Mouse (Mus musculus): Measurements from ENCODE around the gene Gm14525. TPM values are rescaled to one million over a fixed set of nuclear protein-coding genes. Genes with fewer than 3 reads are reported as not detected.
"Not testable (repeated sequence)": the region's sequence is repeated elsewhere in the genome, so short reads cannot be mapped to it uniquely, and the experiment has no call there.

The Gm14525 gene
- not detected in 2 replicates for polyA plus RNA-seq (2014; fragmentation: Nextera tagmentation; extraction: Ambion mirVana)

GRCm38 (mm10) chrX:26702538-26702937 is at the start of gene Gm14525:
Gm14525 (minus strand) TSS chrX:26702638.
- WGBS, result 75% methylated on average over 1 of the region's 5 CpGs
- ATAC-seq (ENCODE audit: low FRiP score); H3K4me2 ChIP-seq; H3K27ac ChIP-seq (ENCODE audit: low read depth, low read length); H3K27me3 ChIP-seq (ENCODE audit: control insufficient read depth, insufficient read depth, low read length); H3K4me1 ChIP-seq (ENCODE audit: control insufficient read depth, insufficient read depth, low read length); H3K4me3 ChIP-seq (ENCODE audit: low read depth, low read length); H3K9me3 ChIP-seq (ENCODE audit: control insufficient read depth, low read length); H3K9ac ChIP-seq (ENCODE audit: low read length); DNase-seq (ENCODE audit: low spot score, missing footprints); H3K36me3 ChIP-seq (ENCODE audit: control insufficient read depth, insufficient read depth, low read length): not testable (repeated sequence)

Other genes starting within 250 kb of the Gm14525 start
- not detected in 2 replicates for gene Slx, start 157.1 kb downstream of the Gm14525 start, polyA plus RNA-seq (2014; fragmentation: Nextera tagmentation; extraction: Ambion mirVana)
- not detected in 2 replicates for gene Gm6121, start 233.1 kb upstream of the Gm14525 start, polyA plus RNA-seq (2014; fragmentation: Nextera tagmentation; extraction: Ambion mirVana)

All from midbrain, embryonic 11.5 days (tissue).